Mouse (Mus musculus) ES-Bruce4 (cell line): ENCODE measurements around the gene Ube4b. TPM values are rescaled to one million over a fixed set of nuclear protein-coding genes. Genes with fewer than 3 reads are reported as not detected.

Source experiments
- H3K27ac ChIP-seq: 2 replicates; pipeline ENCODE4 v1.5.1; 2012; ENCODE audit warnings: low read length, inconsistent platforms; ENCODE audit not compliant: insufficient read depth
- H3K27me3 ChIP-seq: 2 replicates; pipeline ENCODE4 v1.6.1; 2012; ENCODE audit warnings: mild to moderate bottlenecking, low read length, inconsistent platforms; ENCODE audit not compliant: control insufficient read depth, poor library complexity, insufficient read depth, severe bottlenecking
- H3K36me3 ChIP-seq: 2 replicates; pipeline ENCODE4 v1.6.1; 2012; ENCODE audit warnings: inconsistent platforms, mild to moderate bottlenecking, low read length, moderate library complexity; ENCODE audit not compliant: control insufficient read depth, poor library complexity, insufficient read depth, severe bottlenecking
- H3K4me1 ChIP-seq: one replicate; pipeline ENCODE4 v1.8.1; 2011; ENCODE audit warnings: low read length; ENCODE audit not compliant: control insufficient read depth, insufficient read depth
- H3K4me3 ChIP-seq: 2 replicates; pipeline ENCODE4 v1.5.1; 2011; ENCODE audit warnings: low read depth, mild to moderate bottlenecking, low read length
- H3K9ac ChIP-seq: 2 replicates; pipeline ENCODE4 v1.6.1; 2012; ENCODE audit warnings: low read depth, mild to moderate bottlenecking, inconsistent platforms; ENCODE audit not compliant: poor library complexity, severe bottlenecking
- H3K9me3 ChIP-seq: replicated peaks from 2 replicates; pipeline ENCODE4 v1.6.1; 2012; ENCODE audit warnings: mild to moderate bottlenecking, low read length, inconsistent platforms; ENCODE audit not compliant: control insufficient read depth, poor library complexity, insufficient read depth, severe bottlenecking
- CTCF ChIP-seq: IDR thresholded peaks from one replicate; pipeline ENCODE4 v1.8.1; 2011; ENCODE audit warnings: low read depth, low read length
- EP300 ChIP-seq: IDR thresholded peaks from 2 replicates; pipeline ENCODE4 v1.6.1; 2011; ENCODE audit warnings: low read depth, low read length; ENCODE audit not compliant: insufficient read depth
- POLR2A ChIP-seq: IDR thresholded peaks from one replicate; pipeline ENCODE4 v1.8.1; 2011; ENCODE audit warnings: low read length; ENCODE audit not compliant: insufficient read depth
- polyA plus RNA-seq: library from polyadenylated mRNA; stranded (reverse); fragments of >200 nt; gene quantifications from 2 replicates; pipeline ENCODE4 v1.2.4, GENCODE M21; 2011; ENCODE audit warnings: low read depth; ENCODE audit not compliant: missing spikeins, insufficient read depth, insufficient read length

Ube4b gene
- polyA plus RNA-seq, 1 experiment: 193 TPM

DNA sequence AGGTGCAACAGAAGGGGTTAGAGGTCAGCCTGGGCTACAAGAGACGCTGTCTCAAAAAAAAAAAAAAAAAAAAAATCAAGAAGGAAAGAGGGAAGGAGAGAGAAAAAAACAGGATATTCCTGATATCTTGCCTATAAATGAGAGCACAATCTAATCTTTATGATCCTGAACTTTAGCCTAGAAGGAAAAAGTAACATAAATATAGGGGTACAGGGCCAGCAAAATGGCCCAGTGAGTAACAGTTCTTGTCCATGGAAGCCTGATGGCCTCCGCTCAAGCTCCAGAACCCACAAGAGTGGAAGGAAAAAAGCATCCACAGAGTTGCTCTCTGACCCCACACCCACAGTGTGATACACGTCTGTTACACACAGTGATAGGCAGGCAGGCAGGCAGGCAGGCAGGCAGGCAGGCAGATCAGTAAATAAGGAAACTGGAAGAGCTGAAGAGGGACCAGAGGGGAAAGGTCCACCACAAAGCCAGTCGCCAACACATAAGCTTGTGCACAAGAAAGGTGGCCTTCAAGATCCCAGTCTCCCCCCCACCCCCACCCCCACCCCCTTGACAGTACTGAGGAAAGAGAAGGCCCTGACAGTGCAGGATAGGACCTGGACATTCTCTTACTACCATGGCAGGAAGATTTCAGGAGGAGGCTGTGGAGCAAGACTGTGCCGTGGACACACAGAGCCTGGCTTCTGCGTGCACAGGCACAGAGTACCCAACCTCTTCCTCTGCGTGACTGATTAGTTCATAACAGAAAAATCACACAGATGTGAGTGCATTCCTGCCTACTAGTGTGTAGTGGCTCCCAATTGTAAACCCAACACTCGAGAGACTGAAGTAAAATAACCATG, 140.0 kb downstream of the Ube4b start:
- Histone ChIP-seq H3K9ac (no peak overlapping the region), H3K9me3 (no peaks in the 10 kb centered on the region), H3K27ac (no peak overlapping the region), H3K27me3 (no peaks in the 10 kb centered on the region), H3K4me1 (peaks cover 2% of the 10 kb centered on the region), H3K36me3 (no peaks in the 10 kb centered on the region), H3K4me3 (no peak overlapping the region)
- no peak for TF ChIP-seq CTCF

DNA sequence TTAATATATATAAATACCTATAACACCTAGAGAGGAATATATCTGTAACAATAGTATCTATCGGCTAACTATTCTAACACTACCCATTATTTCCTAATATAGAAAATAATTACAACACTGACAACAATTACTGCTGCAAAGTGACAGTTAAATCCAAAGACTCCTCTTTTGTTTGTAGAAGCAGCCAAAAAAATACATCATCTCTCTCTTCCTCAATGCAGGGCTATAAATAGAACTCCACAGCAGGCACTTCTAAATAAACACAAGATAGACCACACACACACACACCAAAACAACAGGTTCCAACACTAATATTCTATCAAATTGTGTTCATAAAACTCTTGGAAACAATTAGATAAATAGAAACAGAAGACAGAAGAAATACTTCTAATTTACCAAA, 140.9 kb downstream of the Ube4b start:
- no peaks in the 10 kb centered on the region for H3K36me3 ChIP-seq
- TF ChIP-seq POLR2A (no peak), CTCF (no peak), EP300 (no peak)
- H3K27me3 ChIP-seq: no peaks in the 10 kb centered on the region
- no peak overlapping the region for H3K4me3 ChIP-seq
- peaks cover 2% of the 10 kb centered on the region for H3K4me1 ChIP-seq
- no peak overlapping the region for H3K9ac ChIP-seq
- no peak overlapping the region for H3K27ac ChIP-seq
- H3K9me3 ChIP-seq: no peaks in the 10 kb centered on the region

DNA sequence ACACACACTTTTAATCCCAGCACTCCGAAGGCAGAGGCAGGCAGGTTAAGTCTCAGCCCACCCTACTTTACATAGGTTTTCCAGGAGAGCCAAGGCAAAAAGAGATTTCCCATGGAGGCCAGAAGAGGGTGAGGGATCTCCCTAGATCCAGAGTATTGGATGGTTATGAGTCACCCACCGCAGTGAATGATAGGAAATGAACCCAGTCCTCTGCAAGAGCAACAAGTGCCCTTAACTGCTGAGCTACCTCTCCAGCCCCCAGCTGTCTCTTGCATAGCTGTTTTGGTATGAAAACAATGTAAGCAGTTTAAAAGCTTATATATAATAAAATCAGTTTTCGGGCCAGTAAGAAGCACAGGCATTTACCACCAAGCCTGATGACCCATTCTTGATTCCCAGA, 143.5 kb downstream of the Ube4b start:
- no peaks in the 10 kb centered on the region for H3K9me3 ChIP-seq
- no peaks in the 10 kb centered on the region for H3K36me3 ChIP-seq
- peaks cover 2% of the 10 kb centered on the region for H3K4me1 ChIP-seq
- TF ChIP-seq POLR2A: no peak
- no peak for TF ChIP-seq CTCF
- no peak for TF ChIP-seq EP300
- H3K27ac ChIP-seq: no peak overlapping the region
- H3K4me3 ChIP-seq: no peak overlapping the region
- H3K9ac ChIP-seq: no peak overlapping the region
- no peaks in the 10 kb centered on the region for H3K27me3 ChIP-seq

DNA sequence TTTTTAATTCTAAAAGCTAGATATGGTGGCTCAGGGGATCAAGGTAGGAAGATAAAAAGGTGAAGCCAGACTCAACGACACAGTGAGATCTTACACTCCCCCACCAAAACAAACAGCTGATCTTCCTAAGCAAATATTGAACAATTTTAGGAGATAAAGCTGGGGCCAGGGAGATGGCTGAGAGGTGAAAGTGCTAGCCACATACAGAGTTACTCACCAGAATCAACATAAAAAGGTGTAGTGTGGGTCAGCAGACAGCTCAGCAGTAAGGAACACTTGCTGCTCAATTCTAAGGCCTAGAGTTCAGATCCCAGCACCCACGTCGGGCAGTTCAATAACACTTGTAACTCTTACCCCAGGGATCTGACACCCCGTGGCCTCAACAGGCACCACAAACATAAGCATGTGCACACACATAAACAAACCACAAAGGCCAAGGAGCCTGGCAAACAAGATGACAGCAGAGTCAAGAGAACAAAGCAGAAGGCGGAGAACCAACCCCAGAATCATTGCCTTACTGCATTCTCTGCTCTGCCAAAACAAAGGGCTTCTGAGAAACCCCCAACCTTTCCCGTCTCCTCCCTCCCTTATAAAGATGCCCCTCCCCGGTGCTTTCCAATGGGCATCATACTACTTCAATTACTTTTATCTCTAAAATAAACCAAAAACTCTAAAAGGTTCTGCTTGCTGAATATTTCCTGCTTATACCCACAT, 144.4 kb downstream of the Ube4b start:
- Histone ChIP-seq H3K9ac (no peak overlapping the region), H3K9me3 (no peaks in the 10 kb centered on the region), H3K27ac (peak overlapping the region; percentile 53), H3K36me3 (no peaks in the 10 kb centered on the region), H3K4me1 (peaks cover 2% of the 10 kb centered on the region), H3K27me3 (no peaks in the 10 kb centered on the region), H3K4me3 (no peak overlapping the region)
- TF ChIP-seq POLR2A (no peak), CTCF (no peak), EP300 (no peak)

Other genes with a start within 250 kb of the Ube4b start
- 40.0 and 54.7 TPM in 2 replicates for gene Kif1b, start 119.1 kb downstream of the Ube4b start, polyA plus RNA-seq
- gene Rbp7, start 28.2 kb upstream of the Ube4b start, polyA plus RNA-seq: 3.5 and 3.6 TPM in 2 replicates
- gene Tmem274, start 50.6 kb upstream of the Ube4b start, polyA plus RNA-seq: not detected in 2 replicates
- gene Nmnat1, start 58.5 kb upstream of the Ube4b start, polyA plus RNA-seq: 8.5 and 9.7 TPM in 2 replicates
- 42.6 and 55.2 TPM in 2 replicates for gene Lzic, start 58.5 kb upstream of the Ube4b start, polyA plus RNA-seq
- gene Ctnnbip1, start 91.5 kb upstream of the Ube4b start, polyA plus RNA-seq: 14.0 and 14.4 TPM in 2 replicates
- gene Clstn1, start 159.7 kb upstream of the Ube4b start, polyA plus RNA-seq: 59.2 and 60.5 TPM in 2 replicates